Mouse (Mus musculus): ENCODE data around the gene Sf3b1.
"Not testable (repeated sequence)": the region's sequence is repeated elsewhere in the genome, so short reads cannot be mapped to it uniquely, and the experiment has no call there.

The Sf3b1 gene

DNA sequence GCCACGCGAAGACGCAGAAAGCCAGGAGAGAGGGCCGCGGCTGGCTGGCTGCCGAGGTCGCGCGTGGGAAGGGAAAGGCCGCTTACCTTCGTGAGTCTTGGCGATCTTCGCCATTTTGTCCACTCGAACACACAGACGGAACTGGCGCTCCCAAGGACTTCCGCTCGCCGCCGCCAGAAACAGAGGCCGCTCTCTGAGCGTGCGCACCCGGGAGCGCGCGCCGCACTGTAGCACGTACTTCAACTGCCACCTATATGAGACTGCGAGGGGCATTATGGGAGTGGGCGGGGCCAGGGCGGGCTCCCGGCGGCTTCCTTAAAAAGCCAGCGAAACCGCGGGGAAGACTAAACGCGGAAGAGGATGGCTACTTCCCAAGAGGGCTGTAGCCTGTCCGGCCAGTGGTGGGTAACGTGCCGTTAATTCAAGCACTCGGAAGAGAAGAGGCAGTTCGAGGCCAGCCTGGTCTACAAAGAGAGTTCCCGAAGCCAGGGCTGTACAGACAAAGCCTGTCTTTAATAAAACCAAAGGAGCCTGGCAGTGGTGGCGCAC, at the start of gene Sf3b1:
Gene Sf3b1, minus strand, starts transcription at position 229 of the 549 bp plus-strand sequence.
- peak; percentile 98 for DNase-seq (ENCODE audit: low spot score)

GRCm38 (mm10) chr1:55076395-55076743, 49.1 kb upstream of the Sf3b1 start:
- DNase-seq (ENCODE audit: low spot score): no peak

DNA sequence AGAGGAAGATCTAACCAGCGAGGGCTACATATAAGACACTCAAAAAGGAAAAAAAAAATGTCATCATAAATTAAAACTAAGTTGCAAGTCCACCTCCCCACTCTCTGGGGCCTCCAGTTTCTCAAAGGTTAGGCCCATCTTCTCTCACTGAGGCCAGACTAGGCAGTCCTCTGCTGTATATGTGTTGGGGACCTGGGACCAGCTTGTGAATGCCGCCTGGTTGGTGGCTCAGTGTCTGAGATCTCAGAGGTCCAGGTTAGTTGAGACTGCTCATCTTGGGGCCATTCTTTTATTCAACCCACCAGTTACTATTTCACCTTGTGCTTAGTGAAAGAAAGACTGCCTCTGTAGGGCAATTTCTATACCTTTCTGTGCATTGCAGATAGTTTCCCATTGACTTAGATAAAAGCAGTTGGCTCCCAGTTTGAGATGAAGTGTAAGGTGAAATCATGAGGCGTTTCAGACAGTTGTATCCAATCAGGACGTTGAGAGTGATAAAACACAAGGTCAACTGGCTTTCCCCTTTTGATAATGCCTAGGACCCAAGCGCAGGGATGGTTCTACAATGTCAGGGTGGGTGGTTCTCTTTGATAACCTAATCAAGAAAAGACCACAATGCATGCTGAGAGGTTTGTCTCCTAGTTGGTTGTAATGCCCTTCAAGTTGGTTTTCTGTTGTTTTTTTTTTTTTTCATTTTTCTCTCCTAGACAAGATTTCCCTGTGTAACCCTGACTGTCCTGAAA, 48.5 kb upstream of the Sf3b1 start:
- no peak for DNase-seq (ENCODE audit: low spot score)

DNA sequence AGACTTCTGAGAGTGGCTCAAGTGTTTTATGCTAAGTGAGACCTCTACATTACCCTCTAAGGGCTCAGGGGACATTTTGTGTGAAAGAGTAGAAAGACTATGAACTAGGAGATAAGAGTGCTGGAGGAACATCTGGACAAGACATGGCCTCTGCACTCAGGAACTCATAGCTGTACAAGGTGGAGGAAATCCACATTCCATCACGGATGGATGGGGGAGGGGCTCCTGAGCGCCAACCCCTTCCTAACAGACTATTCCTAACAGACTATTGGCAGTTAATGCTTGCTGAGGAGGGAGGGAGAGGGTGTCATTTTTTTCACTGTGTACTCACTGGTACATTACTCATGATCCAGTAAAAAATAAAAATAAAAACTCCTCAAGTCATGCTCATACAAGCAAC, 47.5 kb upstream of the Sf3b1 start:
- peak; percentile 24 for DNase-seq (ENCODE audit: low spot score)

- not testable (repeated sequence) for DNase-seq (ENCODE audit: low spot score)
Measured at GRCm38 (mm10) chr1:55072328-55072727, 45.0 kb upstream of the Sf3b1 start.

DNA sequence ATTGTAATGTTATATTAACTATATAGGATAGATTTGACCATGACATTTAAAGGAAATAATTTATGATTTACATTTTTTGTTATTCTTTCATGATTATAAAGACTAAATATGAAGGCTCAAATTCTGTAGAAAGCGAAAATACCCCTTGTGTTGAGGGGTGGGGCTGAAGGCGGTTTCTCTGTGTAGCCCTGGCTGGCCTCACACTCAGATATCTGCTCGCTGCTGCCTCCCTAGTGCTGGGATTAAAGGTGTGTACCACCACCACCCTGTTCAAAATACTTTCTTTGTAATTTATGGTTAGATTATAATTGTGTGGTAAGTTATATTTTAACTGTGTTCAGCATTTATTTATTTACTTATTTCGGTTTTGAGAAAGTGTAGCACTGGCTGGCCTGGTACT, 34.5 kb upstream of the Sf3b1 start:
- no peak for DNase-seq (ENCODE audit: low spot score)

- DNase-seq (ENCODE audit: low spot score): no peak
Measured at GRCm38 (mm10) chr1:55061099-55061498, 33.8 kb upstream of the Sf3b1 start.

DNA sequence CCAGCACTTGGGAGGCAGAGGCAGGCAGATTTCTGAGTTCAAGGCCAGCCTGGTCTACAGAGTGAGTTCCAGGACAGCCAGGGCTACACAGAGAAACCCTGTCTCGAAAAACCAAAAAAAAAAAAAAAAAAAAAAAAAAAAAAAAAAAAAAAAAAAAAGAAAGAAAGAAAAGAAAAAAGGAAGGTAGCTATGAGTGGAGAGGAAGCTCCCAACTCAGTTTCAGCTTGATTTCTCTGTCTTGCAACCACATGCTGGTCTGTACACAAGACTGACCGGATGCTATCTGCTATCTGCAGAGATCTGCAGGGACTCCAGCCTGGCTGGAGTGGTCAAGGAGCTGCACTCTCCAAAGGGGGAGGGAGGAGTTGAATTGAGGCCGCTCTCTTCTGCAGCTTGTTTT, 31.1 kb upstream of the Sf3b1 start:
- not testable (repeated sequence) for DNase-seq (ENCODE audit: low spot score)

DNA sequence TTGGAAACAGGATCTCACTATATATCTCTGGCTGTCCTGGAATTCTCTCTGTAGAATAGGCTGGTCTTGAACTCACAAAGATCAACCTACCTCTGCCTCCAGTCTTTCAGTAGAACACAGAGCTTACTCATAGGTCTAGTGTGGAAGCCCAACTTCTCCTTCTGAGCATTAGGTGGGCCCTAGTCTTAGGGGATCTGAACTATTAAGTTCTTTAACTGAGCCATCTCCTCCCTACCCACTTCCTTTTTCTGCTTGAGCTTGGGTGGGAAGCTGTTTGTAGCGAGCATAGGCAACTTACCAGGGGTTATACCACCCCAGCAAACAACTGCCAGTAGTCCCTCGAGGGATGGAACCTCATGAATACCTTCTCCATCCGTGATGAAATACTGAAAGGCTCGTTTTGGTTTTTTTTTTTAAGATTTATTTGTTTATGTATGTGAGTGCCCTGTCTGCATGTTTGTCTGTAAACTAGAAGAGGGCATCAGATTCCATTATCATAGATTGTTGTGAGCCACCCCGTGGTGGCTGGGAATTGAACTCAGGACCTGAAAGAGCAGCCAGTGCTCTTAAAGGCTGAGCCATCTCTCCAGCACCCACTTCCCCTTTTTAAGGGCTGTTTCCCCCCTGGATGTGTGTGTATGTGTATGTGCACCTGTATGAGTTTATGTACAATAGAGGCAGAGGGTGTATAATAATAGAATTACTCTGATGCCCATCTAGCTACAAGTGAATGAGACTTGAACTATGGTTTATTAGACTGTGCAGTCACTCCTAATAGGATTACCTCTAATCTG, 28.2 kb upstream of the Sf3b1 start:
- no peak for DNase-seq (ENCODE audit: low spot score)

- DNase-seq (ENCODE audit: low spot score): no peak
Measured at GRCm38 (mm10) chr1:55053596-55053995, 26.3 kb upstream of the Sf3b1 start.

- DNase-seq (ENCODE audit: low spot score): peak; percentile 57
Measured at GRCm38 (mm10) chr1:55053005-55053404, 25.7 kb upstream of the Sf3b1 start.

GRCm38 (mm10) chr1:55052355-55052953, 25.2 kb upstream of the Sf3b1 start, which contains the start of gene Coq10b:
TSS of gene Coq10b (plus strand) at chr1:55052770.
- peak; percentile 100 for DNase-seq (ENCODE audit: low spot score)

DNA sequence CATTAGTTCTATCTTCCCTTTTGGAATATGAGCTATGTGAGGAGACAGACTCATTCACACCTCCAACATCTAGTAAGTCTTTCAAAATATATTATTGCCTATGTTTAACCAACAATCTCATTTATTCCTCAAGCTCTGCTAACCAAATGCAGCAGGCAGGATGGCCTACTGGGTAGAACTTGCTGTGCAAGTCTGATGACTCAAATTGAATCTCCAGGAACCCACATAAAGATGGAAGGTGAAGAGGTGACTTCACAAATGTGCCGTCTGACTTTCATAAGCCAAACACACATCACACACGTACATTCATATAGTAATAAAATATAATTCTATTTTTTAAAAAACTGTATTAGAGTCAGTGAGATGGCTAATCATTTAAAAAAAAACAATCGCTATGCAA, 24.4 kb upstream of the Sf3b1 start:
- DNase-seq (ENCODE audit: low spot score): no peak

GRCm38 (mm10) chr1:55048841-55049587, 21.7 kb upstream of the Sf3b1 start:
- no peak for DNase-seq (ENCODE audit: low spot score)

DNA sequence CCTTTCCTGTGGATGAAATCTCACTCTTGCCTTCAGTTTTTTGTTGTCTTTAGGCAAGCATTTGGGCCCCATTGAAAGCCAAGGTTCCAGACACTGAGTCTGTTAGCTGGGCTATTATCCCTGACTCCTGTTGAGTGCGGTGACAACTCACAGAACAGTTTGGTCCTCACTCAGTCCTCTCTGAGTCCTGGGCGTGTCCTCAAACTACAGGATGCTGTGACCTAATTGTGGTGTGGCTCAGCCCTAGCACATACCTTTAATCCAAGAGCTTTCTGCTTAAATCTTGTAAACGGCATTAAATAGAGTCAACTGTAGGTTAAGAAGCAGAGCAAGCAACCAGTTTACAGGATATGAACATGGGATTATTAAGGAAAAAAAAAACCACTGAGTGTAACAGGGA, 15.9 kb upstream of the Sf3b1 start:
- DNase-seq (ENCODE audit: low spot score): no peak

DNA sequence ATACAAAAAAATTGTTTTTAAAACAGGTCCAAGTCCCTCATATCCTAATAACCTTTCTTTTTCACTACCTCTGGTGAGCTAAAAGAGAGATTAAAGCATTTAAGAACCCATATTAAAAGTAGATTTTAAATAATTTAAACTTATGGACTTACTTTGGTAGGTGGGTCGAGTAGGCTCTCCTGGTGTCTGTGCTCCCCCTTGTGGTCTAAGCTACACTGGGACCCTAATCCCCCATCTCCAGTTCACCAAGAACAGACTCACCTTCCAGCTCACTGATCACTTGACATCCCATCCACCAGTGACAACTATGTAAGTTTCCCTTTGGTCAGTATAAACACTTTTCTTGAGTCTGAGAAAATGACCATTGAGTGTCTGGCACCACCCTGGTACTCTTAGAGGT, 15.0 kb upstream of the Sf3b1 start:
- no peak for DNase-seq (ENCODE audit: low spot score)

DNA sequence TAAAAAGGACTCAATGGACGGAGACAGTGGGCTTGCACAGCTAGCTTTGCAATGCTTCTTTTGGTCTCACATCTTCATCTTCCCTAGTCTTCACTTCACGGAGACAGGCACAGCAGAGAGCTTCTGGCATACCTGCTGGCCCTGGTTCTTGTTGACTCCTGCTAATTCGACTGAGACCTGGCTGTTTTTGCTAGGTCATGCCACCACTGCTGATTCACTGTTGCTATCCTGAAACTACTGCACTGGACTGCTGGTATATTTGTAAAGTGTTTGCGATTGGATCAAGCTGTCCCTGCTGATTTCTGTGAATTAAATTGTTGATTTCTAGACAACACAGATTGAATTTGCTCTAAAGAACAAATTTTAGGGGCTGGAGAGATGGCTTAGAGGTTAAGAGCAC, 14.4 kb upstream of the Sf3b1 start:
- DNase-seq (ENCODE audit: low spot score): no peak

- DNase-seq (ENCODE audit: low spot score): no peak
Measured at GRCm38 (mm10) chr1:55039944-55040343, 12.7 kb upstream of the Sf3b1 start.

GRCm38 (mm10) chr1:55031026-55031779, 3.9 kb upstream of the Sf3b1 start:
- DNase-seq (ENCODE audit: low spot score): no peak

- no peak for DNase-seq (ENCODE audit: low spot score)
Measured at GRCm38 (mm10) chr1:55029446-55029845, 2.2 kb upstream of the Sf3b1 start.

GRCm38 (mm10) chr1:55028512-55029249, 1.4 kb upstream of the Sf3b1 start:
- no peak for DNase-seq (ENCODE audit: low spot score)
